Mouse (Mus musculus) gastrocnemius, postnatal 25 days (tissue): ENCODE data around the gene 1190005I06Rik. TPM values are rescaled to one million over a fixed set of nuclear protein-coding genes. Genes with fewer than 3 reads are reported as not detected.
"Not testable (repeated sequence)": the region's sequence is repeated elsewhere in the genome, so short reads cannot be mapped to it uniquely, and the experiment has no call there.

Experiments
- DNase-seq: peaks from one replicate; pipeline ENCODE4 v3.0.0; 2022
- long read RNA-seq, 2 experiments: library from polyadenylated mRNA; stranded (forward); transcript quantifications; one replicate each; pipeline ENCODE4 v2.0.0; 2021
- total RNA-seq, 2 experiments: library from RNA; stranded (reverse); gene quantifications; 1 replicate in 1 of 2; 2 replicates in 1 of 2; pipeline ENCODE4 v1.2.3; 2021

Gene 1190005I06Rik
- total RNA-seq, result under 1 TPM; 0.67 to 0.70 TPM
- long read RNA-seq, experiment 1, partial matches to known transcripts, result 0 of 2 reads
- long read RNA-seq, experiment 1, other reads (novel, unspliced or antisense), result 2 of 2 reads
- long read RNA-seq, experiment 2, partial matches to known transcripts, result 0 of 2 reads
- long read RNA-seq, experiment 2, other reads (novel, unspliced or antisense), result 0 of 2 reads

- no peak for DNase-seq
Measured at GRCm38 (mm10) chr8:120647532-120647931, at the start of gene 1190005I06Rik. TSS of gene 1190005I06Rik (minus strand) at chr8:120647632.

GRCm38 (mm10) chr8:120696401-120697153 lies 49.1 kb upstream of the 1190005I06Rik start:
- no peak for DNase-seq

GRCm38 (mm10) chr8:120693861-120694493 lies 46.5 kb upstream of the 1190005I06Rik start:
- no peak for DNase-seq

GRCm38 (mm10) chr8:120692934-120693333 lies 45.5 kb upstream of the 1190005I06Rik start:
- no peak for DNase-seq

- no peak for DNase-seq
Measured at GRCm38 (mm10) chr8:120688511-120688910, 41.1 kb upstream of the 1190005I06Rik start.

GRCm38 (mm10) chr8:120687786-120688185 lies 40.4 kb upstream of the 1190005I06Rik start:
- peak; percentile 51 for DNase-seq

- DNase-seq, result no peak
Measured at GRCm38 (mm10) chr8:120686576-120686975, 39.1 kb upstream of the 1190005I06Rik start.

- DNase-seq, result peak; percentile 46
Measured at GRCm38 (mm10) chr8:120686051-120686450, 38.6 kb upstream of the 1190005I06Rik start.

GRCm38 (mm10) chr8:120685591-120685990 lies 38.2 kb upstream of the 1190005I06Rik start:
- no peak for DNase-seq

- DNase-seq, result peak; percentile 60
Measured at GRCm38 (mm10) chr8:120685097-120685496, 37.7 kb upstream of the 1190005I06Rik start.

- no peak for DNase-seq
Measured at GRCm38 (mm10) chr8:120684082-120684481, 36.6 kb upstream of the 1190005I06Rik start.

GRCm38 (mm10) chr8:120683602-120684001 lies 36.2 kb upstream of the 1190005I06Rik start:
- peak; percentile 60 for DNase-seq

GRCm38 (mm10) chr8:120681113-120681512 lies 33.7 kb upstream of the 1190005I06Rik start:
- peak; percentile 42 for DNase-seq

- not testable (repeated sequence) for DNase-seq
Measured at GRCm38 (mm10) chr8:120680405-120680804, 33.0 kb upstream of the 1190005I06Rik start.

GRCm38 (mm10) chr8:120679629-120680387 lies 32.4 kb upstream of the 1190005I06Rik start:
- DNase-seq, result no peak

GRCm38 (mm10) chr8:120678447-120678846 lies 31.0 kb upstream of the 1190005I06Rik start:
- DNase-seq, result peak; percentile 70

- no peak for DNase-seq
Measured at GRCm38 (mm10) chr8:120675718-120676117, 28.3 kb upstream of the 1190005I06Rik start.

GRCm38 (mm10) chr8:120673298-120673697 lies 25.9 kb upstream of the 1190005I06Rik start:
- no peak for DNase-seq

GRCm38 (mm10) chr8:120672626-120673229 lies 25.3 kb upstream of the 1190005I06Rik start:
- no peak for DNase-seq

- DNase-seq, result no peak
Measured at GRCm38 (mm10) chr8:120671775-120672174, 24.3 kb upstream of the 1190005I06Rik start.

- no peak for DNase-seq
Measured at GRCm38 (mm10) chr8:120668374-120668905, 21.0 kb upstream of the 1190005I06Rik start, which contains the start of gene Emc8. TSS of gene Emc8 (minus strand) at chr8:120668573.
